Mouse (Mus musculus) erythroblast, embryonic 14.5 days (primary cell): ENCODE results near the gene Bpifb5.

Source experiments
- GATA1 ChIP-seq: IDR thresholded peaks from 2 replicates; pipeline ENCODE4 v1.6.1; 2012; ENCODE audit warnings: low read length, inconsistent platforms, mixed read lengths
- TAL1 ChIP-seq: IDR thresholded peaks from 3 replicates; pipeline ENCODE4 v1.6.1; 2012; ENCODE audit warnings: low read length, inconsistent platforms, mixed read lengths

- no peak for TF ChIP-seq TAL1
- no peak for TF ChIP-seq GATA1
These were observed 4.3 kb downstream of the Bpifb5 start for GRCm38 (mm10) chr2:154227830-154228229.
